Mouse (Mus musculus) B cell, adult (primary cell): Measurements from ENCODE around the gene Gins1. TPM values are rescaled to one million over a fixed set of nuclear protein-coding genes. Genes with fewer than 3 reads are reported as not detected.

Experiments
- total RNA-seq: library from RNA; stranded (reverse); gene quantifications from 4 replicates; pipeline ENCODE4 v1.2.4, GENCODE M21; 2023; ENCODE audit not compliant: inconsistent age

Gins1 gene
- total RNA-seq = 3.9 to 5.8 TPM (median 5.1 TPM) in 4 replicates

DNA sequence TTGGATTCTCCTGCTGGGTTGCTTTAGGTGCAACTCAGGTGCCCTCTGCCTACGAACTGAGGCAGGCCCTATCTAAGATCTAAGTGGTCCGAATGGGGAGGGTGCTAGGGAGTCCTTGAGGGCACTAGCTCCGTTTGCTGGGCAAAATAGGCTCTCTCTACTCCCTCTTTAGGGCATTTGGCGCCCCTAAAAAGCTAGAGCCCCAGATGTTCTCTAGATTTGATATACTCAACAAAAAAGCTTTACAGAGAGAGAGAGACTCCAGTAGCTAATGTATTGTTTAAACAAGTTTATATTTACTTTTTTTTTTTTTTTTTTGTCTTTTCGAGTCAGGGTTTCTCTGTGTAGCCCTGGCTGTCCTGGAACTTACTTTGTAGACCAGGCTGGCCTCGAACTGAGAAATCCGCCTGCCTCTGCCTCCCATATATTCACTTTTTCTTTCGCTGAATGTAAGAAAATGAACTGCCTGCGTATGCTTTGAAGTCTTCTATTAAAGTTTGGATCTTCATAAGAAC, at the start of gene Gins1:
Gene Gins1 (plus strand): TSS at position 465 of the 515 bp plus-strand sequence.

GRCm38 (mm10) chr2:150904272-150904935, 796 bp upstream of the Gins1 start, which contains the start of gene Abhd12:
TSS of gene Abhd12 (minus strand) at chr2:150904741.

Other genes starting within 250 kb of the Gins1 start
- gene Acss1, start 236.9 kb upstream of the Gins1 start, total RNA-seq = 75.0 to 91.5 TPM (median 83.6 TPM) in 4 replicates
- gene Vsx1, start 216.0 kb upstream of the Gins1 start, total RNA-seq = not detected in 4 replicates
- 26.5 to 33.9 TPM (median 27.0 TPM) in 4 replicates for gene Entpd6, start 156.4 kb upstream of the Gins1 start, total RNA-seq
- gene Pygb, start 118.7 kb upstream of the Gins1 start, total RNA-seq = 51.4 to 61.5 TPM (median 57.5 TPM) in 4 replicates
- 54.4 to 65.2 TPM (median 61.0 TPM) in 4 replicates for gene Abhd12, start 659 bp upstream of the Gins1 start, total RNA-seq
- gene Ninl, start 134.0 kb downstream of the Gins1 start, total RNA-seq = 0.22 to 0.24 TPM in 2 of 4 replicates, not detected in the others
- gene Nanp, start 134.0 kb downstream of the Gins1 start, total RNA-seq = 4.2 to 7.1 TPM (median 4.8 TPM) in 4 replicates
- gene Gm14151, start 186.9 kb downstream of the Gins1 start, total RNA-seq = not detected in 4 replicates
- gene Gm14147, start 192.8 kb downstream of the Gins1 start, total RNA-seq = not detected in 4 replicates